Mouse (Mus musculus): ENCODE results near the gene Gm3448. TPM values are rescaled to one million over a fixed set of nuclear protein-coding genes. Genes with fewer than 3 reads are reported as not detected.

Gene Gm3448
- polyA plus RNA-seq, 1 experiment: 0.78 TPM

- H3K4me3 ChIP-seq (ENCODE audit: extremely low read depth, insufficient read depth, insufficient read length): peak overlapping the region; percentile 63
- H3K27me3 ChIP-seq (ENCODE audit: control insufficient read depth, insufficient read depth, low read length): no peaks in the 10 kb centered on the region
- no peak overlapping the region for H3K27ac ChIP-seq (ENCODE audit: insufficient read depth, low read length)
- DNase-seq (ENCODE audit: low read depth in 1 of 2, low spot score in 2 of 2): peak in 1 of 2 experiments; percentile 16
- H3K36me3 ChIP-seq (ENCODE audit: control insufficient read depth, insufficient read depth, low read length): no peaks in the 10 kb centered on the region
- H3K4me1 ChIP-seq (ENCODE audit: control insufficient read depth, insufficient read depth, insufficient read length): no peaks in the 10 kb centered on the region
- no peak for TF ChIP-seq POLR2A (IDR thresholded peaks at IDR 0.05; ENCODE audit: low read depth, low read length)
- TF ChIP-seq CTCF (IDR thresholded peaks at IDR 0.05; ENCODE audit: extremely low read depth, insufficient read depth, insufficient read length, insufficient replicate concordance): no peak
- under 1% methylated on average over 17 of the region's 23 CpGs for WGBS
Measured at GRCm38 (mm10) chr17:14960520-14960919, 80.8 kb downstream of the Gm3448 start.

GRCm38 (mm10) chr17:14959979-14960378, 81.4 kb downstream of the Gm3448 start:
- no peak for TF ChIP-seq POLR2A (IDR thresholded peaks at IDR 0.05; ENCODE audit: low read depth, low read length)
- no peak for TF ChIP-seq CTCF (IDR thresholded peaks at IDR 0.05; ENCODE audit: extremely low read depth, insufficient read depth, insufficient read length, insufficient replicate concordance)
- Histone ChIP-seq H3K27me3 (ENCODE audit: control insufficient read depth, insufficient read depth, low read length) (no peaks in the 10 kb centered on the region), H3K4me1 (ENCODE audit: control insufficient read depth, insufficient read depth, insufficient read length) (no peaks in the 10 kb centered on the region), H3K27ac (ENCODE audit: insufficient read depth, low read length) (no peak overlapping the region), H3K36me3 (ENCODE audit: control insufficient read depth, insufficient read depth, low read length) (no peaks in the 10 kb centered on the region), H3K4me3 (ENCODE audit: extremely low read depth, insufficient read depth, insufficient read length) (no peak overlapping the region)
- WGBS: 39% methylated on average over 3 of the region's 3 CpGs
- DNase-seq (ENCODE audit: low read depth in 1 of 2, low spot score in 2 of 2): no peak

- DNase-seq (ENCODE audit: low read depth in 1 of 2, low spot score in 2 of 2): no peak
- Histone ChIP-seq H3K36me3 (ENCODE audit: control insufficient read depth, insufficient read depth, low read length) (peaks cover 6% of the 10 kb centered on the region), H3K27me3 (ENCODE audit: control insufficient read depth, insufficient read depth, low read length) (no peaks in the 10 kb centered on the region), H3K27ac (ENCODE audit: insufficient read depth, low read length) (no peak overlapping the region), H3K4me3 (ENCODE audit: extremely low read depth, insufficient read depth, insufficient read length) (no peak overlapping the region), H3K4me1 (ENCODE audit: control insufficient read depth, insufficient read depth, insufficient read length) (no peaks in the 10 kb centered on the region)
- no peak for TF ChIP-seq POLR2A (IDR thresholded peaks at IDR 0.05; ENCODE audit: low read depth, low read length)
- TF ChIP-seq CTCF (IDR thresholded peaks at IDR 0.05; ENCODE audit: extremely low read depth, insufficient read depth, insufficient read length, insufficient replicate concordance): no peak
- 59% methylated on average over 5 of the region's 5 CpGs for WGBS
Measured at GRCm38 (mm10) chr17:14958686-14959327, 82.5 kb downstream of the Gm3448 start.

DNA sequence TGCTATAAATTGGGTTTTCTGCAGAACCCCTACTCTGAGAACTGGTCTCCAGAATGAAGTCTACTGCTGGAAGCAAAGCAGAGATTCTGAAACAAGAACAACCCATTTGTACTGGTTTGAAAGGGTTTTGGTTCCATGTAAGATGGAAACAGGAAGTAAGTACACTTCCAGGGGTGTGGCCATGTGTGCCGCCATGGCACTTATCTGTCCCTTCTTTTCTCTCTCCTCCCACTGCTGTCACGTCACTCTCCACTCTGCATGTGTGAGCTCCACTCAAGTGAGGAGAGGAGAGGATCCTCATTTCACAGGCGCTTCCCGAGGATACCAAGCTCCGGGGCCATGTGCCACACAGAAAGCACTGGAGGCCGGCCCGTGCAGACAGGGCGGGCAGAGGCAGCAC, 87.9 kb downstream of the Gm3448 start:
- 86% methylated on average over 8 of the region's 8 CpGs for WGBS

GRCm38 (mm10) chr17:14949161-14949827, 92.0 kb downstream of the Gm3448 start:
- no peaks in the 10 kb centered on the region for H3K27me3 ChIP-seq (ENCODE audit: control insufficient read depth, insufficient read depth, low read length)
- WGBS: 94% methylated on average over 7 of the region's 7 CpGs
- peaks cover 15% of the 10 kb centered on the region for H3K36me3 ChIP-seq (ENCODE audit: control insufficient read depth, insufficient read depth, low read length)
- no peak for TF ChIP-seq CTCF (IDR thresholded peaks at IDR 0.05; ENCODE audit: extremely low read depth, insufficient read depth, insufficient read length, insufficient replicate concordance)
- no peak for TF ChIP-seq POLR2A (IDR thresholded peaks at IDR 0.05; ENCODE audit: low read depth, low read length)
- DNase-seq (ENCODE audit: low read depth in 1 of 2, low spot score in 2 of 2): no peak
- H3K4me1 ChIP-seq (ENCODE audit: control insufficient read depth, insufficient read depth, insufficient read length): no peaks in the 10 kb centered on the region; the same call in 1 of the 2 replicates
- no peak overlapping the region for H3K4me3 ChIP-seq (ENCODE audit: extremely low read depth, insufficient read depth, insufficient read length)
- no peak overlapping the region for H3K27ac ChIP-seq (ENCODE audit: insufficient read depth, low read length)

More for the DNA sequence above, 87.9 kb downstream of the Gm3448 start:
- no peak overlapping the region for H3K27ac ChIP-seq (ENCODE audit: insufficient read depth, low read length)
- no peaks in the 10 kb centered on the region for H3K4me1 ChIP-seq (ENCODE audit: control insufficient read depth, insufficient read depth, insufficient read length)
- no peak for DNase-seq (ENCODE audit: low read depth in 1 of 2, low spot score in 2 of 2)
- no peak for TF ChIP-seq CTCF (IDR thresholded peaks at IDR 0.05; ENCODE audit: extremely low read depth, insufficient read depth, insufficient read length, insufficient replicate concordance)
- H3K27me3 ChIP-seq (ENCODE audit: control insufficient read depth, insufficient read depth, low read length): no peaks in the 10 kb centered on the region
- H3K36me3 ChIP-seq (ENCODE audit: control insufficient read depth, insufficient read depth, low read length): peaks cover 14% of the 10 kb centered on the region
- H3K4me3 ChIP-seq (ENCODE audit: extremely low read depth, insufficient read depth, insufficient read length): no peak overlapping the region

Other genes with a start within 250 kb of the Gm3448 start
- 0.65 and 0.81 TPM in 2 replicates for gene Wdr27, start 98.4 kb downstream of the Gm3448 start, polyA plus RNA-seq (2012; rRNA removed)
- gene 1600012H06Rik, start 98.4 kb downstream of the Gm3448 start, polyA plus RNA-seq (2012; rRNA removed): 9.9 and 11.6 TPM in 2 replicates
- 9.7 and 10.9 TPM in 2 replicates for gene Phf10, start 80.3 kb downstream of the Gm3448 start, polyA plus RNA-seq (2012; rRNA removed)
- 9.8 and 13.9 TPM in 2 replicates for gene 9030025P20Rik, start 63.1 kb downstream of the Gm3448 start, polyA plus RNA-seq (2012; rRNA removed)
- 0.16 TPM in 1 of 2 replicates, not detected in the other for gene Gm3417, start 62.7 kb downstream of the Gm3448 start, polyA plus RNA-seq (2012; rRNA removed)
- gene Gm3435, start 31.4 kb downstream of the Gm3448 start, polyA plus RNA-seq (2012; rRNA removed): 0.50 and 0.67 TPM in 2 replicates
- 32.4 and 43.1 TPM in 2 replicates for gene Ermard, start 329 bp downstream of the Gm3448 start, polyA plus RNA-seq (2012; rRNA removed)
- gene Tcte3, start within 50 bp of the Gm3448 start, polyA plus RNA-seq (2012; rRNA removed): not detected in 2 replicates

Data from spleen, adult 2 months (tissue).